Mouse (Mus musculus): ENCODE measurements around the gene Gbp6. TPM values are rescaled to one million over a fixed set of nuclear protein-coding genes. Genes with fewer than 3 reads are reported as not detected.
"Not testable (repeated sequence)": the region's sequence is repeated elsewhere in the genome, so short reads cannot be mapped to it uniquely, and the experiment has no call there.

The Gbp6 gene
- 1.2 and 1.4 TPM in 2 replicates for polyA plus RNA-seq (2015; fragmentation: Nextera tagmentation; extraction: Ambion mirVana)

- Histone ChIP-seq H3K27ac (0 out of 2 replicates have a peak within 1 kb of the TSS, but pooled peaks have one; percentile 28), H3K4me2 (replicated peaks) (0 out of 2 replicates have a peak within 1 kb of the TSS, but pooled peaks have one; percentile 22)
- H3K9me3 ChIP-seq, H3K4me1 ChIP-seq, H3K4me3 ChIP-seq, H3K27me3 ChIP-seq, H3K9ac ChIP-seq, H3K36me3 ChIP-seq: not testable (repeated sequence)
- peak; percentile 76; the same call in 1 of the 2 replicates for ATAC-seq (ENCODE audit: low FRiP score, low read depth)
- 42% methylated on average over 3 of the region's 3 CpGs for WGBS
Observed at GRCm38 (mm10) chr5:105293226-105294165, at the start of gene Gbp6, which contains the start of gene Gm43302. Gbp6 (minus strand) TSS chr5:105293698. Gm43302 (minus strand) TSS chr5:105293695.

GRCm38 (mm10) chr5:105341281-105341680 lies 47.8 kb upstream of the Gbp6 start:
- WGBS = 78% methylated on average over 2 of the region's 2 CpGs
- no peak overlapping the region for H3K27ac ChIP-seq
- no peaks in the 10 kb centered on the region for H3K36me3 ChIP-seq
- H3K9me3 ChIP-seq = no peaks in the 10 kb centered on the region
- no peak overlapping the region for H3K9ac ChIP-seq
- H3K4me1 ChIP-seq = 0 out of 2 replicates have a peak, but pooled peaks cover 2% of the 10 kb centered on the region
- no peaks in the 10 kb centered on the region for H3K27me3 ChIP-seq
- H3K4me3 ChIP-seq = no peak overlapping the region
- H3K4me2 ChIP-seq (replicated peaks) = no peak overlapping the region
- ATAC-seq (ENCODE audit: low FRiP score, low read depth) = no peak

- H3K9me3 ChIP-seq = no peaks in the 10 kb centered on the region
- WGBS = 60% methylated on average over 2 of the region's 2 CpGs
- no peak overlapping the region for H3K4me3 ChIP-seq
Observed at GRCm38 (mm10) chr5:105322543-105322942, 29.0 kb upstream of the Gbp6 start.

GRCm38 (mm10) chr5:105310941-105311340 lies 17.4 kb upstream of the Gbp6 start:
- Histone ChIP-seq H3K9me3 (peaks cover 3% of the 10 kb centered on the region; the same call in 1 of the 2 replicates), H3K27ac (no peak overlapping the region), H3K9ac (no peak overlapping the region), H3K4me1 (no peaks in the 10 kb centered on the region), H3K36me3 (no peaks in the 10 kb centered on the region), H3K4me3 (no peak overlapping the region), H3K4me2 (replicated peaks) (no peak overlapping the region), H3K27me3 (no peaks in the 10 kb centered on the region)
- no peak for ATAC-seq (ENCODE audit: low FRiP score, low read depth)
- WGBS = 74% methylated on average over 2 of the region's 2 CpGs

More at GRCm38 (mm10) chr5:105322543-105322942, 29.0 kb upstream of the Gbp6 start:
- Histone ChIP-seq H3K4me2 (replicated peaks) (no peak overlapping the region), H3K27ac (no peak overlapping the region), H3K27me3 (no peaks in the 10 kb centered on the region), H3K4me1 (no peaks in the 10 kb centered on the region), H3K36me3 (no peaks in the 10 kb centered on the region), H3K9ac (no peak overlapping the region)
- no peak for ATAC-seq (ENCODE audit: low FRiP score, low read depth)

- not testable (repeated sequence) for H3K4me2 ChIP-seq (replicated peaks); H3K9me3 ChIP-seq; H3K4me1 ChIP-seq; ATAC-seq (ENCODE audit: low FRiP score, low read depth); H3K27ac ChIP-seq; H3K36me3 ChIP-seq; H3K9ac ChIP-seq; H3K27me3 ChIP-seq; H3K4me3 ChIP-seq
- 65% methylated on average over 1 of the region's 1 CpGs for WGBS
Observed at GRCm38 (mm10) chr5:105309148-105309547, 15.7 kb upstream of the Gbp6 start.

GRCm38 (mm10) chr5:105306946-105307345 lies 13.4 kb upstream of the Gbp6 start:
- not testable (repeated sequence) for H3K9ac ChIP-seq; H3K4me3 ChIP-seq; ATAC-seq (ENCODE audit: low FRiP score, low read depth); H3K36me3 ChIP-seq; H3K9me3 ChIP-seq; H3K4me2 ChIP-seq (replicated peaks); H3K4me1 ChIP-seq; H3K27ac ChIP-seq; H3K27me3 ChIP-seq

GRCm38 (mm10) chr5:105306159-105306581 lies 12.7 kb upstream of the Gbp6 start:
- Histone ChIP-seq H3K27me3 (no peaks in the 10 kb centered on the region), H3K27ac (no peak overlapping the region), H3K4me2 (replicated peaks) (no peak overlapping the region), H3K36me3 (no peaks in the 10 kb centered on the region), H3K4me3 (no peak overlapping the region), H3K4me1 (no peaks in the 10 kb centered on the region), H3K9me3 (peaks cover 3% of the 10 kb centered on the region; the same call in 1 of the 2 replicates), H3K9ac (no peak overlapping the region)
- ATAC-seq (ENCODE audit: low FRiP score, low read depth) = no peak
- whole genome bisulfite sequencing = 88% methylated on average over 1 of the region's 1 CpGs

- H3K4me2 ChIP-seq (replicated peaks); H3K4me1 ChIP-seq; H3K4me3 ChIP-seq; H3K36me3 ChIP-seq; H3K9me3 ChIP-seq; ATAC-seq (ENCODE audit: low FRiP score, low read depth); H3K9ac ChIP-seq; H3K27me3 ChIP-seq; H3K27ac ChIP-seq: not testable (repeated sequence)
- 86% methylated on average over 4 of the region's 4 CpGs for WGBS
Observed at GRCm38 (mm10) chr5:105305671-105306070, 12.2 kb upstream of the Gbp6 start.

GRCm38 (mm10) chr5:105301963-105302362 lies 8.5 kb upstream of the Gbp6 start:
- Histone ChIP-seq H3K9ac (no peak overlapping the region), H3K27ac (no peak overlapping the region), H3K36me3 (no peaks in the 10 kb centered on the region), H3K4me3 (no peak overlapping the region), H3K4me1 (no peaks in the 10 kb centered on the region), H3K9me3 (no peaks in the 10 kb centered on the region), H3K4me2 (replicated peaks) (no peak overlapping the region), H3K27me3 (no peaks in the 10 kb centered on the region)
- ATAC-seq (ENCODE audit: low FRiP score, low read depth) = no peak
- 51% methylated on average over 4 of the region's 4 CpGs for WGBS

- Histone ChIP-seq H3K9ac (no peak overlapping the region), H3K27ac (no peak overlapping the region), H3K4me1 (no peaks in the 10 kb centered on the region), H3K4me2 (replicated peaks) (no peak overlapping the region), H3K9me3 (no peaks in the 10 kb centered on the region), H3K36me3 (no peaks in the 10 kb centered on the region), H3K27me3 (no peaks in the 10 kb centered on the region), H3K4me3 (no peak overlapping the region)
- WGBS = 8% methylated on average over 2 of the region's 2 CpGs
- no peak for ATAC-seq (ENCODE audit: low FRiP score, low read depth)
Observed at GRCm38 (mm10) chr5:105301531-105301930, 8.0 kb upstream of the Gbp6 start.

GRCm38 (mm10) chr5:105295746-105296145 lies 2.2 kb upstream of the Gbp6 start:
- H3K27ac ChIP-seq = no peak overlapping the region
- no peaks in the 10 kb centered on the region for H3K27me3 ChIP-seq
- no peak overlapping the region for H3K4me2 ChIP-seq (replicated peaks)
- WGBS = 79% methylated on average over 3 of the region's 3 CpGs
- H3K9ac ChIP-seq = no peak overlapping the region
- H3K9me3 ChIP-seq = no peaks in the 10 kb centered on the region
- H3K4me1 ChIP-seq = peaks cover 6% of the 10 kb centered on the region
- H3K36me3 ChIP-seq = no peaks in the 10 kb centered on the region
- no peak for ATAC-seq (ENCODE audit: low FRiP score, low read depth)
- H3K4me3 ChIP-seq = no peak overlapping the region

- no peaks in the 10 kb centered on the region for H3K9me3 ChIP-seq
- no peak overlapping the region for H3K4me3 ChIP-seq
- no peaks in the 10 kb centered on the region for H3K27me3 ChIP-seq
- H3K4me1 ChIP-seq = peaks cover 6% of the 10 kb centered on the region
- no peak for ATAC-seq (ENCODE audit: low FRiP score, low read depth)
- no peaks in the 10 kb centered on the region for H3K36me3 ChIP-seq
- no peak overlapping the region for H3K9ac ChIP-seq
- H3K27ac ChIP-seq = no peak overlapping the region
- 91% methylated on average over 1 of the region's 1 CpGs for WGBS
- no peak overlapping the region for H3K4me2 ChIP-seq (replicated peaks)
Observed at GRCm38 (mm10) chr5:105292492-105292891, 1.0 kb downstream of the Gbp6 start.

All from limb, embryonic 13.5 days (tissue).